Mouse (Mus musculus): ENCODE measurements around the gene Myom1. TPM values are rescaled to one million over a fixed set of nuclear protein-coding genes. Genes with fewer than 3 reads are reported as not detected.

The Myom1 gene
- polyA plus RNA-seq, 2 experiments, result 29.6 to 33.2 TPM

GRCm38 (mm10) chr17:70999187-70999586 lies 3.2 kb upstream of the Myom1 start:
- H3K27ac ChIP-seq (replicated peaks; ENCODE audit: low read depth, low read length), result no peak overlapping the region

GRCm38 (mm10) chr17:71000255-71000654 lies 2.2 kb upstream of the Myom1 start:
- no peak for TF ChIP-seq POLR2A (IDR thresholded peaks at IDR 0.05; ENCODE audit: borderline replicate concordance, extremely low read depth, insufficient read depth, insufficient read length)
- Histone ChIP-seq H3K4me1 (ENCODE audit: control insufficient read depth, insufficient read depth, low read length) (peaks cover 28% of the 10 kb centered on the region), H3K27ac (replicated peaks; ENCODE audit: low read depth, low read length) (no peak overlapping the region), H3K9me3 (ENCODE audit: control insufficient read depth, low read length) (no peaks in the 10 kb centered on the region), H3K9ac (ENCODE audit: low read depth, low read length, severe bottlenecking) (no peak overlapping the region), H3K4me2 (replicated peaks; ENCODE audit: low read depth, low read length, severe bottlenecking) (peak overlapping the region; percentile 66), H3K27me3 (ENCODE audit: control insufficient read depth, insufficient read depth, low read length) (no peaks in the 10 kb centered on the region), H3K36me3 (ENCODE audit: control insufficient read depth, insufficient read depth, low read length) (peaks cover 17% of the 10 kb centered on the region), H3K4me3 (replicated peaks; ENCODE audit: low read length) (peak overlapping the region; percentile 84)
- 62% methylated on average over 2 of the region's 2 CpGs for WGBS
- ATAC-seq (ENCODE audit: low FRiP score, low read depth), result no peak
- no peak for DNase-seq (ENCODE audit: low spot score)

More at GRCm38 (mm10) chr17:70999187-70999586, 3.2 kb upstream of the Myom1 start:
- peaks cover 28% of the 10 kb centered on the region for H3K4me1 ChIP-seq (ENCODE audit: control insufficient read depth, insufficient read depth, low read length)
- WGBS, result 25% methylated on average over 5 of the region's 5 CpGs
- TF ChIP-seq POLR2A (IDR thresholded peaks at IDR 0.05; ENCODE audit: borderline replicate concordance, extremely low read depth, insufficient read depth, insufficient read length), result no peak
- H3K4me3 ChIP-seq (replicated peaks; ENCODE audit: low read length), result no peak overlapping the region
- H3K36me3 ChIP-seq (ENCODE audit: control insufficient read depth, insufficient read depth, low read length), result peaks cover 26% of the 10 kb centered on the region
- ATAC-seq (ENCODE audit: low FRiP score, low read depth) (no peak), DNase-seq (ENCODE audit: low spot score) (no peak)
- no peaks in the 10 kb centered on the region for H3K27me3 ChIP-seq (ENCODE audit: control insufficient read depth, insufficient read depth, low read length)
- H3K4me2 ChIP-seq (replicated peaks; ENCODE audit: low read depth, low read length, severe bottlenecking), result peak overlapping the region; percentile 9; the same call in 1 of the 2 replicates
- no peak overlapping the region for H3K9ac ChIP-seq (ENCODE audit: low read depth, low read length, severe bottlenecking)
- H3K9me3 ChIP-seq (ENCODE audit: control insufficient read depth, low read length), result no peaks in the 10 kb centered on the region

- WGBS, result 7% methylated on average over 6 of the region's 6 CpGs
- Histone ChIP-seq H3K9ac (ENCODE audit: low read depth, low read length, severe bottlenecking) (peak overlapping the region; percentile 88), H3K4me3 (replicated peaks; ENCODE audit: low read length) (peak overlapping the region; percentile 84), H3K4me1 (ENCODE audit: control insufficient read depth, insufficient read depth, low read length) (peaks cover 28% of the 10 kb centered on the region), H3K27me3 (ENCODE audit: control insufficient read depth, insufficient read depth, low read length) (no peaks in the 10 kb centered on the region), H3K9me3 (ENCODE audit: control insufficient read depth, low read length) (no peaks in the 10 kb centered on the region), H3K27ac (replicated peaks; ENCODE audit: low read depth, low read length) (peak overlapping the region; percentile 100), H3K4me2 (replicated peaks; ENCODE audit: low read depth, low read length, severe bottlenecking) (peak overlapping the region; percentile 66), H3K36me3 (ENCODE audit: control insufficient read depth, insufficient read depth, low read length) (peaks cover 10% of the 10 kb centered on the region)
- ATAC-seq (ENCODE audit: low FRiP score, low read depth), result no peak
- no peak for TF ChIP-seq POLR2A (IDR thresholded peaks at IDR 0.05; ENCODE audit: borderline replicate concordance, extremely low read depth, insufficient read depth, insufficient read length)
- no peak for DNase-seq (ENCODE audit: low spot score)
These were observed 1.4 kb upstream of the Myom1 start for GRCm38 (mm10) chr17:71001067-71001466.

GRCm38 (mm10) chr17:71001699-71002080 lies 743 bp upstream of the Myom1 start:
- peak overlapping the region; percentile 84 for H3K4me3 ChIP-seq (replicated peaks; ENCODE audit: low read length)
- peak overlapping the region; percentile 88 for H3K9ac ChIP-seq (ENCODE audit: low read depth, low read length, severe bottlenecking)
- DNase-seq (ENCODE audit: low spot score) (peak; percentile 76), ATAC-seq (ENCODE audit: low FRiP score, low read depth) (peak; percentile 64)
- no peak for TF ChIP-seq POLR2A (IDR thresholded peaks at IDR 0.05; ENCODE audit: borderline replicate concordance, extremely low read depth, insufficient read depth, insufficient read length)
- peaks cover 28% of the 10 kb centered on the region for H3K4me1 ChIP-seq (ENCODE audit: control insufficient read depth, insufficient read depth, low read length)
- H3K4me2 ChIP-seq (replicated peaks; ENCODE audit: low read depth, low read length, severe bottlenecking), result peak overlapping the region; percentile 66
- H3K27me3 ChIP-seq (ENCODE audit: control insufficient read depth, insufficient read depth, low read length), result no peaks in the 10 kb centered on the region
- H3K27ac ChIP-seq (replicated peaks; ENCODE audit: low read depth, low read length), result peak overlapping the region; percentile 100
- H3K36me3 ChIP-seq (ENCODE audit: control insufficient read depth, insufficient read depth, low read length), result 0 out of 2 replicates have a peak, but pooled peaks cover 3% of the 10 kb centered on the region
- WGBS, result 0% methylated on average over 23 of the region's 43 CpGs
- no peaks in the 10 kb centered on the region for H3K9me3 ChIP-seq (ENCODE audit: control insufficient read depth, low read length)

GRCm38 (mm10) chr17:71002744-71003094 lies 286 bp downstream of the Myom1 start, which contains the start of gene Myl12a:
TSS of gene Myl12a (minus strand) at chr17:71002878.
- Histone ChIP-seq H3K4me1 (ENCODE audit: control insufficient read depth, insufficient read depth, low read length) (peaks cover 28% of the 10 kb centered on the region), H3K4me3 (replicated peaks; ENCODE audit: low read length) (peak within 1 kb of the TSS; percentile 84), H3K9ac (ENCODE audit: low read depth, low read length, severe bottlenecking) (peak within 1 kb of the TSS; percentile 88), H3K36me3 (ENCODE audit: control insufficient read depth, insufficient read depth, low read length) (0 out of 2 replicates have a peak, but pooled peaks cover 2% of the 10 kb centered on the region), H3K9me3 (ENCODE audit: control insufficient read depth, low read length) (no peaks in the 10 kb centered on the region), H3K4me2 (replicated peaks; ENCODE audit: low read depth, low read length, severe bottlenecking) (peak within 1 kb of the TSS; percentile 66), H3K27me3 (ENCODE audit: control insufficient read depth, insufficient read depth, low read length) (no peaks in the 10 kb centered on the region), H3K27ac (replicated peaks; ENCODE audit: low read depth, low read length) (peak within 1 kb of the TSS; percentile 100)
- DNase-seq (ENCODE audit: low spot score), result peak; percentile 68
- peak; percentile 32 for ATAC-seq (ENCODE audit: low FRiP score, low read depth)
- TF ChIP-seq POLR2A (IDR thresholded peaks at IDR 0.05; ENCODE audit: borderline replicate concordance, extremely low read depth, insufficient read depth, insufficient read length), result no peak
- WGBS, result 2% methylated on average over 14 of the region's 14 CpGs

Measured in limb, embryonic 14.5 days (tissue).